Mouse (Mus musculus): ENCODE data around the gene Fam71a.

Fam71a gene

GRCm38 (mm10) chr1:191164717-191165116 is at the start of gene Fam71a:
Fam71a (minus strand) TSS chr1:191164817.
- no peak for DNase-seq

DNA sequence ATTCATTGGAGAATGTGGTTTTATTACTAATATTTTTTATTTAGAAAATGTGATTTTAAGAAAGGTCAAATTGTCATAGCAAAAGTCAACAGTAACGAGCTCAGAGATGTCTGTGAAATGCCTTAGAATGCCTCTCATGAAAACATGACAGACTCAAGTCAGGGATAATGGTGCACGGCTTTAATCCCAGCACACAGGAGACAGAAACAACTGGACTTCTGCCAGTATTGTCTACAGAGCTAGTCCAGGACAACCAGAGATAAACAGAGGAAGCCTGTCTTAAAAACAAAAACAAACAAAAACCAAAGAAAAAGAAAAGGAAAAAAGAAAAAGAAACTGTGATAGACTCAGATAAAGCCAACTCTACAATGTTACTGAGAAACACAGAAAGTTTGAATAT is 46.5 kb upstream of the Fam71a start:
- no peak for DNase-seq

GRCm38 (mm10) chr1:191205791-191206190 is 41.2 kb upstream of the Fam71a start:
- DNase-seq = no peak

DNA sequence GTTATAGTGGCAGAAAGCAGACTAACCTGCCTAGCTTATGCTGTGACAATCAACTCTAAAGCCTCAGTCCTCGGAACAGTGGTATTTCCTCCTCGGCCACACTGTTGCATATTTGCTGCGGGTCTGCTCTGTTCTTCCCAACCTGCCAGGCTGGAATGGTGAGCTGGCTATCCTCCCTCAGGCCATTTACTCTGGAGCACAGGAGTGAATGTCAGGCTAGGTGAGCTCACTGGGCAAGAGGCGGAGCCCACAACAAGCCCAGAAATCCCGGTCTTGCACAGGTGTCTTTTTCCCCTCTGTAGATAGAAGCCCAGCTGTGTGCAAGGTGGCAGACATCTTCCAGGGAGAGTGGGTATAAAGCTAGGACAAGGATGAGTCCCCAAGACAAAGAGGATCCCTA is 40.3 kb upstream of the Fam71a start:
- DNase-seq = no peak

DNA sequence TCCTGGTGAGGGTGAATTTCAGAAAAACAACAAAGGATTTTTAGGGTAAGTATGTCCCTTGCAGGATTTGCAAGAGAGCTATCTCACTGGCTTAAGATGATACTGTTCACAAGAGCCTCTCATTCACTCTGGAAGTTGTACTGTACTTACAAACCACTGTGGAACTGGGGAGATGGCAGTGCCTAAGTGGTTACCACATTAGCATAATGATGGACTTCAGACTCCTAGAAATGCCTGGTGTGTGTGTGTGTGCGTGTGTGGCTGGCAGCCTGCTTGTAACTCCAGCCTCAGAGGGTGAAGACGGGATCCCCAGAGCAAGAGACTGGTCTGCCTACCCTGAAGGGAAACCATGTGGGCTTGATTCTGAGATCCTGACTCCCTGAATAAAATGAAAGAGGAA is 38.9 kb upstream of the Fam71a start:
- peak in 1 of 2 experiments; percentile 31 for DNase-seq

DNA sequence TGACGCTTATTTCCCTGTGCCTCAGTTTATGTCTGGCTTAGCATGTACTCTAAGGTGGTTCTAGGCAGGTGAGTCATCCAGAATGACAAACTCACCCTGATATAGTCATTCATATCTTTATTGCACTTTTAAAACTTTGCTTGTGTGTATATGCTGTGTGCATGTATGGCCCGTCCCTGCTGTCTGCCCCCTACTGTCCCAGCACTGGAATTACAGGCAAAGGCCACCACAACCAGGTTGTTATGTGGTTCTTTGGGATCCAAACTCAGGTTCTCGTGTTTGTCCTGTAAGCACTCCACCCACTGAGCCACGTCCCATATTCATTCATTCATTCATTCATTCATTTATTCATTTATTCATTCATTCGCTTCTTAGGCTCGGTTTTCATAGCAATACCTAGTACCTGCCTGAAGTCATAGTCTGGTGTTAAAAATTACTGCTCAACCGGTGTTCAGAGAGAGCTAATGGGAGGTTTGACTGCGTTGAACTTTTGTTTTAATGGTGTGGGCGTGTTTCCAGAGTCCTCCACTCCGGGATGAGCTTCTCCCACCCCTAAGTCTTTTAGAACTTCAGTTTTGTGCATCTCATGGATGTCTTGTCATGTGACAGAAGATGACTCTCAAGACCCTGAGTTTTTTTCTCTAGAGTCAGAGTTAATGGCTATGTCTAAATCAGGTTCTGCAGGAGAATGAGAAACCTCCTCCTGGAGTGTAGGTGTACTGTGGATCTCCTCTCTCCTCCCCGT is 37.8 kb upstream of the Fam71a start:
- DNase-seq = no peak

GRCm38 (mm10) chr1:191200816-191201602 is 36.4 kb upstream of the Fam71a start:
- DNase-seq = no peak

DNA sequence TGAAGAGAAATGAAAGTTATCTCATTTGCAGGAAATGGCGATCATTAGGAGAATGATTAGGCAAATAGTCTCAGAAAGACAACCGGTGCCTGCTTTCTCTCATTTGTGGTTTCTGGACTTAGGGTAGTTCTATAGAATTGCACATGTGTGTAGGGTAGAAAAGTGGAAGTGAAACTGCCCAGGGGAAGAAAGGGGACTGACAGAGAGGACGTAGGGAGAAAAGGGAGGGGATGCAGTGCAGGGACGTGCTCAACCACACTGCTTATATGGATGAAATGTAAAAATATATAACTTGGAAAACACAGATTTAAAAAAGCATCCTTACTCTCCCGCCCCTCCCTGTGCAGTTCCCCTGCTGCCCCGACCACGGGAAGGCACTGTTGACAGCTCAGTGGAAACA is 33.3 kb upstream of the Fam71a start:
- DNase-seq = no peak

DNA sequence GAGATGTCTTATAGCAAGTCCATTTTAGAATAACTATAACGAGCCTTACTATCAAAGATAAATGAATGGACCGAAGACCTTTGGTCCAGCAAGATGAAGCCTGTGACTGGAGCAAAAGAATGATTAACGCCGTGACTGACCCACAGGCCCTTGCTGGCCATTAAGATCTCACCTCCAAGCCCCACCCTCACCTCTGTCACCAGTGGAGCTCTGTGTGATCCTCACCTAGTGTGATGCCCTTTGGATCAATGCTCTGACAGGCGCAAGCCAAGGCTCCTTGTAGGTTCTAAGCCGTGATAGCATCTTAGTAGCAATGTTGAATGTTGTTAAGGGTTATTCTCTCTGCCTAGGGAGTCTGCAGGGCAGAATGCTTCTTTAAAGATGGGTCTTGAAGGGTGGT is 31.4 kb upstream of the Fam71a start:
- no peak for DNase-seq

GRCm38 (mm10) chr1:191193657-191194424 is 29.2 kb upstream of the Fam71a start:
- peak; percentile 59 to 76 for DNase-seq

DNA sequence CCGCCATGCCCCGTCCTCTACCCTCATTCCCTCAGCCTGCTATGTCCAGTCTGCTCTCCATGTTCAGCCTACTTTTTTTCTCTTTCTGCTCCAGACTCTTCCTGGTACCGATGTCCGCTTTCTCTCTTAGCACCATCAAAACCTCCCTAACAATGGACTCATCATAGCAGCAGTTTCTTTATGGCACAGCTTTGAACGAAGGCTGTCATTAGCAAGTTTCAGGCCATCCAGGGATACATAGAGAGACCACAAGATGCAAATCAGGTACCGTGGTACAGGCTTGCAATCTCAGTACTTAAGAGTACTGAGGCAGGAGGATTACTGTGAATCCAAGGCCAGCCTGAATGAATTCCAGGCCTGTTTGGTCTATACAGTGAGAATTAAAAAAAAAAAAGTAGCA is 28.1 kb upstream of the Fam71a start:
- DNase-seq = no peak

DNA sequence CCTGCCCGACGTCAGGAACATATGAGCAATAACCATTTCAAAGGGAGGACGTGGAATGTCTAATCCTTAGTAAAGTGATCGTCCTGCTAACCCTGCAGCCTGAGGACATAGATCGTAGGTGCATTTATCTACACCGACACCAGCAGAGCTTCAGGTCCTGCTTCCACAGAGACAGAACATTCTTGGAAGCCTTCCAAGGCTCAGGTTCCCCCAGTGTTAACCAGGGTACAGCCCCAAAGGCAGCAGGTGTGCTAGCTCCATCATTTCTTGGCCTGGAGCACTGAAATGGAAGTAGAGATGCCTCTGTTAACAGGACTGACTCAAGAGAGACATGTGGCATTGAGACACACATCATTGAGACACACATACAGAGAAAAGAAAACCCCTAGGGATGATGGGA is 27.6 kb upstream of the Fam71a start:
- no peak for DNase-seq

- DNase-seq = no peak
Observed at GRCm38 (mm10) chr1:191189671-191190372, 25.2 kb upstream of the Fam71a start.

DNA sequence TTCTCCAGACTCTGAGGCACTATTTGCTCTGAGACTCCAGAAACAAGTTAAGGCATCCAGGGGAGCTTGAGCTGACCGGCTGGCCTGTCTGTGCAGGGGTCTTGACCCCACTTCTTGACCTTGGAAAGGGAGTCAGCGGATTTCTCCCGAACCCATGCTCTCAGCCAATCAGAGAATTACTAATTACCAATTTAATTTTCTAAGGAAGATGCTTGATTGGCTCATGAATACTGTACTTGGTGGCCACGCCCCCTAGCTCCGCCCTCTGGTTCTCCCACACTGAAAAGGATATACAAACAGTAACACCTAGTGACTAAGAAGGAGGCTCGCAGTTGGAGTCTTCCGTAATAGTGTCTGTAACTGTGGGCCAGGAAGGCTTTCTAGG is 21.8 kb upstream of the Fam71a start:
- DNase-seq = peak; percentile 66 to 71

GRCm38 (mm10) chr1:191185761-191186385 is 21.3 kb upstream of the Fam71a start:
- peak; percentile 23 to 47 for DNase-seq

DNA sequence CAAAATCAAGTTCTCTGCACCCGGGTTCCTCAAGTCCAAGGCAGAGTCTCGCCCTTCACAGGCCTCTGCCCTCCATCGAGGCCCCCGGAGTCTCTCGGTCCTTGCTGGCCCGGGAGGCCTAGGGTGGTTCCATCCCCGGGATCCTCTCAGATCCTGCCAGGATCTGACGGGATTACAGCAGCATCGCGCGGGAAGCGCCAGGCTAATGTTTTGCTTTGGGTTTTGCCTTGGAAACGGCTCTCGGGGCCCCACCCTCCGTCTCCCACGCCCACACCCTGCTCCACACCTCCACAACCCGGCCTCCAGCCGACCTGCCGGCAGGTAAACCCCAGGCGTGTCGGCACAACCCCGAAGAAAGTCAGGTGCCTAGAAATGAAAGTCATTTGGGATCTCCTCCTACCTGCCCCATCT is 20.2 kb upstream of the Fam71a start:
- DNase-seq = peak; percentile 42 to 61

GRCm38 (mm10) chr1:191184066-191184815 is 19.6 kb upstream of the Fam71a start:
- DNase-seq = peak; percentile 45 to 54

DNA sequence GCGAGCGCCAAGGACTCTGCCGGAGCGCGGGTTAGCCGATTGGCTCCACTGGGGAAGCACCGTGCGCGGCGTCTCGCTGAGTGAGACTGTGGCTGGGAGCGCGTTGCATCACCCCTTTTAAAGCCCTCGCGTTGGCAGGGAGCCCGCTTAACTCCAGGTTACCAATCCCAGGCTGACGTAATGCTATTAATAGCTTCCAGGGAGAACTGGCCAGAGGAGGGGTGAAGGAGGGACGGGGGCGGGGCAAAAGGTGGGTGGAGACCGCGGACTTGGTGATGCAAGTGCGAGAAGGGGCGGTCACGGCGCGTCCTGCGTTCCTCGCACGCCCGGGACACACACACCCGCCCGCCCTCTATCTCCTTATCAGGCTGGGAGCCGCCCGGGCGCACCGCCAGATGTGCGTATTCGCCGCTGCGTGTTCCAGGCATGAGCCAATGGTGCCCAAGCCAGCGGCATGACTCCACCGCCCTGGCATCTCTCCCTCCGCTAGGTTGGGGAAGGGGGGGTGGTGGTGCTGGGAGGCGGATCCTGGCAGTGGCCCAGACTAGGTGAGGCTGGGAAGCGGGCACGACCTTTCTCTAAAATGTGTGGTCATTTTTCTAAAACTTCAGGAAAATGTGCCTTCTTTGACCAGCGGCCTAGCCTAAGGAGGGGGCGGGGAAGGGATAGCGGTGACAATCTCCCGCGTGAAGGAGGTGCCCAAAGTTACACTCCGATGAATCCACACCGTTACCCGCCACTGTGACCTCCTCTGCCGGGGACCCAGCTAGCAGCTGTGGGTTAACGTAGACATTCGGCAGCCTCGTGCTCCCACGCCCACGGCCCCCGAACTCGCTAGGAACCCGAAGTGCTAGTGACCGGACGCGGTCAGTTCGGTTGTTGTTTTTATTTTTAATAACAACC is 18.8 kb upstream of the Fam71a start:
- DNase-seq = peak; percentile 94 to 97

DNA sequence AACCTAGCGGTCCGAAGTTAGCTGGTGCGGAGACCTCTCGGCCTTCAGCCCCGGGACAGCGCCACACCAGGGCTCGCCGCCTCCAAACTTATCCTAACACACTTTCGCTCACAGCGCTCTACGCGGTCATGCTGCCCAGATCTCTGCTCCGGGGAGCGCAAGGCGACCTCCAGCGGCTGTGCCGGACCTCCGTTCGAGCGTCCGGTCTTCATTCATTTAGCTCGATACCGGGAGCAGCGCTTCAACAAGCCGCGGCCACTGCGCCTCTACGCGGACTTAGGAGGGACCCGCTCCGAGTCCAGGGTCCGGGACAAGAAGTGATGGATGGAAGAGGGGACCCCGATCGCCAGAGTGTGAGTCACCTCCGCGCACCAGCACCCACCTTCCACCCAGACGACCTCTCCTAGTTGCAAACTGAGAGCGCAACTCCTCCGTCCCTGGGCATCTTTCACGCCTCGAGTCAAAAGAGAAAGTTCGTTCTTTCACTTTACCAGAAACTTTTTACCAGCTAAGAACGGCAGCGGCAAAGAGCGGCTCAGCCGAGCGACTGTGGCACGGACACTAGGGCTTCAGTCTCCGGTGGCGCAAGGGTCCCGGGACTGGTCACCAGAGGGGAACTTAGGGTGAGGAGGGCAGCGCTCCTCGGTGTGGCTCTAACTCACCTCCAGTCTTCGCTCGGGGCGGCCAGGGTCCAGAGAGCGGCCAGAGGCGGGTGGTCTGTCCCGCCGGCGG is 18.0 kb upstream of the Fam71a start:
- peak; percentile 77 to 85 for DNase-seq

Data from kidney, postnatal 4 days (tissue).